Mouse (Mus musculus): ENCODE measurements around the gene Ccl2.

- TF ChIP-seq CHD1 (IDR thresholded peaks at IDR 0.05; ENCODE audit: low read depth, low read length) = no peak
- no peak for TF ChIP-seq ZC3H11A (IDR thresholded peaks at IDR 0.05; ENCODE audit: low read depth, low read length)
- no peak; the same call in 1 of the 2 replicates for TF ChIP-seq ETS1 (conservative IDR thresholded peaks at IDR 0.05; ENCODE audit: low read depth, low read length)
- TF ChIP-seq HCFC1 (IDR thresholded peaks at IDR 0.05; ENCODE audit: low read depth, low read length) = no peak
- no peak for TF ChIP-seq ZMIZ1 (IDR thresholded peaks at IDR 0.05; ENCODE audit: low read depth, low read length)
These were observed 12.8 kb upstream of the Ccl2 start for GRCm38 (mm10) chr11:82022504-82023056.

Data from CH12.LX (cell line).